Mouse (Mus musculus): Measurements from ENCODE around the gene Siglecg.

GRCm38 (mm10) chr7:43443126-43443916 lies 35.3 kb downstream of the Siglecg start:
- no peak for TF ChIP-seq CTCF (IDR thresholded peaks at IDR 0.05; ENCODE audit: control insufficient read depth, insufficient read depth, insufficient read length)
- no peak for TF ChIP-seq MYOG (IDR thresholded peaks at IDR 0.05; ENCODE audit: control insufficient read depth, extremely low read depth, insufficient read length)
